Mouse (Mus musculus): ENCODE results near the gene Fut2.

DNA sequence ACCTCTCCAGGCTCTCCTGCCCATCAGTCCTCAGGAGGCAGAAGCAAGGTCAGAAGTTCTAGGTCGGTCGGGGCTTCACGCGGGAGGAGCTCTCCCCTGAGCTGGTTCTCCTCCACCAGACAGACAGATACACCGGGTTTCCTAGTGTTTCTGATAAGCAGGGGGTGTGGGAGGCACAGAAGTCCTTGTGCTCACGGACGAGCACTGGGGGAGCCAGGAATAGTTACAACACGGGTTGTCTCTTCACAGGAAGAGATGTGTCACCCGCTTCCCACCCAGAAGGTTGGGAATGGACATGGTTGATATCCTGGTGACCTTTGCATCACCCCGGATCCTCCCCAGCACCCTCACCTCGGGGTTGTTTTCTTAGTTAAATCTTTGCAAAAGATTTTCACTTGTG, 23.6 kb upstream of the Fut2 start:
- TF ChIP-seq CTCF (IDR thresholded peaks at IDR 0.05; ENCODE audit: control insufficient read depth, insufficient read depth, insufficient read length), result no peak
- no peak for TF ChIP-seq USF1 (IDR thresholded peaks at IDR 0.05; ENCODE audit: low read depth)
- TF ChIP-seq CEBPB (IDR thresholded peaks at IDR 0.05; ENCODE audit: low read depth), result no peak
- no peak for TF ChIP-seq MAX (IDR thresholded peaks at IDR 0.05)
- no peak for TF ChIP-seq MYOD1 (IDR thresholded peaks at IDR 0.05; ENCODE audit: control insufficient read depth, insufficient read length, low read depth)
- no peak for TF ChIP-seq FOSL1 (IDR thresholded peaks at IDR 0.05; ENCODE audit: insufficient read depth, low read length, poor library complexity, severe bottlenecking)

Measured in C2C12 (cell line).